30 mouse cellular contexts compared by ENCODE assay signal in the genomic region with DNA sequence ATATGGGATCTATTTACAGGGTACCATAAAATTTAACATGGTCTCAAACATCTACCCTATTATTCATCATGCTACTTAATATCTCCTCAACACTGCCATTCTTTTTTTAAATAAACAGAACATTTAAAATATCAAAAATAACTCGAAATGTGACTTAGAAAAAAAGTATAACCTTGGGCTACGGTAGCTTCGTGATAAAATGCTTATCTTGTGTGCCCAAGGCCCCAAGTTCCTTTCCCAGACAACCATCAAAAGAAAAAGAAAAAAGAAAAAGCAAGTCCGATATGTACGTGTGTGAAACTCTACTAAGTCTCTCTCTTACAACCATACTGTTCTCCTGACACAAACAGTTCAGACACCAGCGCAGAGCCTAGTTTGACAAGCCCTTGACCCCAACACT.
"Had no signal": no experiment of that assay in that cellular context is flagged by ENCODE, and none has a peak within 500 bp of the region (broad histone marks: within the 10 kb centered on the region; RNA-seq: fewer than 3 reads in every experiment).

No protein-coding gene starts in this region.

- H3K36me3 ChIP-seq: liver, embryonic 13.5 days; liver, embryonic 15.5 days; midbrain, embryonic 15.5 days had no signal

- DNase-seq: left cerebral cortex, postnatal 4 days; liver, embryonic 13.5 days; liver, postnatal 0 days; lung, adult 18-20 months; lung, adult 2 months; lung, embryonic 14.5 days; lung, postnatal 10 days; lung, postnatal 14 days; lung, postnatal 36 days; lung, postnatal 4 days; midbrain, embryonic 14.5 days had no signal

- H3K4me2 ChIP-seq: limb, embryonic 12.5 days; limb, embryonic 13.5 days; limb, embryonic 15.5 days; liver, embryonic 11.5 days; liver, embryonic 13.5 days; liver, embryonic 15.5 days; lung, embryonic 14.5 days; lung, embryonic 15.5 days; midbrain, embryonic 11.5 days; midbrain, embryonic 12.5 days; midbrain, embryonic 13.5 days; midbrain, embryonic 15.5 days had no signal

- H3K4me3 ChIP-seq: left cerebral cortex, adult 2 months; limb, embryonic 10.5 days; limb, embryonic 12.5 days; limb, embryonic 13.5 days; limb, embryonic 15.5 days; liver, embryonic 13.5 days; liver, embryonic 15.5 days; lung, embryonic 15.5 days; megakaryocyte, embryonic 14.5 days; midbrain, embryonic 10.5 days; midbrain, embryonic 12.5 days; midbrain, embryonic 13.5 days; midbrain, embryonic 15.5 days; myocyte had no signal

- H3K27me3 ChIP-seq: limb, embryonic 12.5 days; limb, embryonic 13.5 days; limb, embryonic 15.5 days; liver, embryonic 13.5 days; liver, embryonic 15.5 days; lung, embryonic 15.5 days; megakaryocyte, embryonic 14.5 days; midbrain, embryonic 12.5 days; midbrain, embryonic 13.5 days; midbrain, embryonic 15.5 days had no signal

- ATAC-seq: liver, postnatal 0 days; lung, postnatal 0 days; midbrain, embryonic 13.5 days; midbrain, embryonic 15.5 days; midbrain, embryonic 16.5 days had no signal

- H3K9me3 ChIP-seq: limb, embryonic 10.5 days; limb, embryonic 12.5 days; limb, embryonic 13.5 days; limb, embryonic 15.5 days; liver, embryonic 13.5 days; liver, embryonic 15.5 days; lung, embryonic 15.5 days; megakaryocyte, embryonic 14.5 days; midbrain, embryonic 10.5 days; midbrain, embryonic 12.5 days; midbrain, embryonic 13.5 days; midbrain, embryonic 15.5 days had no signal

- H3K9ac ChIP-seq: limb, embryonic 12.5 days; limb, embryonic 13.5 days; limb, embryonic 15.5 days; liver, embryonic 13.5 days; liver, embryonic 14.5 days; liver, embryonic 15.5 days; liver, postnatal 0 days; lung, embryonic 14.5 days; lung, embryonic 15.5 days; midbrain, embryonic 12.5 days; midbrain, embryonic 13.5 days; midbrain, embryonic 15.5 days had no signal

- H3K4me1 ChIP-seq: limb, embryonic 10.5 days; limb, embryonic 12.5 days; limb, embryonic 13.5 days; limb, embryonic 15.5 days; liver, embryonic 15.5 days; lung, embryonic 15.5 days; megakaryocyte, embryonic 14.5 days; midbrain, embryonic 10.5 days; midbrain, embryonic 12.5 days; midbrain, embryonic 13.5 days; midbrain, embryonic 15.5 days had no signal

- H3K27ac ChIP-seq: left cerebral cortex, adult 2 months; limb, embryonic 10.5 days; limb, embryonic 12.5 days; limb, embryonic 13.5 days; limb, embryonic 15.5 days; liver, embryonic 13.5 days; liver, embryonic 14.5 days; liver, embryonic 15.5 days; lung, embryonic 15.5 days; macrophage; midbrain, embryonic 10.5 days; midbrain, embryonic 12.5 days; midbrain, embryonic 13.5 days; midbrain, embryonic 15.5 days had no signal
